ENCODE assay signal across 8 mouse cellular contexts in the genomic region with DNA sequence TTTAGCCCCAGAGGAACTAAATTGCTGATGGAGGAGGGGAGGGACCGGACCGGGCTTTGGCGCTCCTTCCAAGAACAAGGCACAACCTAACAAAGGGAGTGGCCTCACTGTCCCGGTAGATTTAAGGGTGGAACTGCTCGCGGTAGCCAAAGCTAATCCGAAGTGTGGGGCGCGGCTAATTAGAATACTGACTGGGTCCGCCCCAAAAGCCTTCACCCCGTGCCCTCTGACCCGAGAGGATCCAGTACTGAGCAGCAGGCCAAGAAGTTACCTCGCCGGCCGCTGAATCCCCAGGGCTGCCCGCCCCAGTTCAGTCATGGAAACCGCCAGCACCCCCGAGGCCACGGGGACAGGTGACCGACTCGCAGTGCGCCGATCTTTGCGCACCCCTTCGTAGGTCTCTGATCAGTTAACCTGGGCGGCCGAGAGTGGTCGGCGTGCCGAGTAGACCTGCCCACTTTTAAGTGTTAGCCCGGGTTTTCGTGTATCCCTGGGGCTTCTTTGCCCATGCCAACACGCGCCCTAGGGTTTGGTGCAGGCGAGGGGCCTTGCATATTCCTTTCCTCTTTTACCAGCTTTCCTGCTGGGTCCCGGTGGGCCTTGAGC. TPM values are rescaled to one million over a fixed set of nuclear protein-coding genes. Genes with fewer than 3 reads are reported as not detected.
DNase-seq lines count a peak whose midpoint lies in the region; ATAC-seq and TF ChIP-seq lines count a peak whose summit lies in the region.

A gene (plus strand): TSS at position 244 of the 606 bp plus-strand sequence.

- WGBS in forebrain, embryonic 10.5 days, result under 1% methylated on average over 36 of the region's 36 CpGs
- WGBS in heart, embryonic 16.5 days, result under 1% methylated on average over 36 of the region's 36 CpGs
- WGBS in liver, embryonic 14.5 days (ENCODE audit: insufficient replicate concordance), result under 1% methylated on average over 36 of the region's 36 CpGs

- H3K27me3 ChIP-seq in CH12.LX (replicated peaks), result peaks cover 3% of the 10 kb centered on the region
- H3K27me3 ChIP-seq in forebrain, embryonic 10.5 days (ENCODE audit: poor library complexity, severe bottlenecking), result peaks cover 40% of the 10 kb centered on the region
- no peaks in the 10 kb centered on the region for H3K27me3 ChIP-seq in heart, embryonic 16.5 days (ENCODE audit: control insufficient read depth, insufficient read depth, low read length)
- H3K27me3 ChIP-seq in liver, embryonic 14.5 days (ENCODE audit: control insufficient read depth, insufficient read depth, low read length), result peaks cover 26% of the 10 kb centered on the region

- ATAC-seq in heart, embryonic 16.5 days (replicated peaks; ENCODE audit: extremely low read depth, insufficient read depth, low FRiP score), result peak; percentile 26
- peak; percentile 88 for ATAC-seq in liver, embryonic 14.5 days (ENCODE audit: insufficient read depth)

- TF ChIP-seq POLR2A in CH12.LX (IDR thresholded peaks at IDR 0.05; ENCODE audit: low read depth, low read length), result peak; percentile 72

- DNase-seq in CH12.LX (ENCODE audit: extremely low read depth), result peak; percentile 89
- peak; percentile 78 for DNase-seq in forebrain, embryonic 10.5 days (ENCODE audit: extremely low spot score, low spot score)
- DNase-seq in kidney, postnatal 36 days, result peak; percentile 91 to 93
- DNase-seq in liver, embryonic 14.5 days (ENCODE audit: low read depth in 3 of 3, low spot score in 3 of 3), result peak; percentile 77 to 85 (median 78)
- DNase-seq in neural tube, embryonic 10.5 days (ENCODE audit: extremely low spot score, low spot score), result peak; percentile 81
- peak; percentile 84 for DNase-seq in testis, postnatal 10 days (ENCODE audit: low spot score)

- no peak for TF ChIP-seq EP300 in CH12.LX (IDR thresholded peaks at IDR 0.05; ENCODE audit: low read length)
- TF ChIP-seq EP300 in liver, embryonic 14.5 days (IDR thresholded peaks at IDR 0.05; ENCODE audit: low read depth), result no peak

- H3K4me1 ChIP-seq in CH12.LX (ENCODE audit: control insufficient read depth in 1 of 2, insufficient read depth in 2 of 2), result peaks cover 8 to 50% of the 10 kb centered on the region in 2 experiments
- H3K4me1 ChIP-seq in brown adipose tissue, adult 24 weeks (ENCODE audit: control insufficient read depth, insufficient read depth, insufficient read length, low read length), result peaks cover 17% of the 10 kb centered on the region; the same call in 1 of the 2 replicates
- peaks cover 50% of the 10 kb centered on the region for H3K4me1 ChIP-seq in forebrain, embryonic 10.5 days
- peaks cover 27% of the 10 kb centered on the region for H3K4me1 ChIP-seq in heart, embryonic 16.5 days (ENCODE audit: control insufficient read depth, insufficient read depth, low read length)
- H3K4me1 ChIP-seq in liver, embryonic 14.5 days (replicated peaks; ENCODE audit: control insufficient read depth in 2 of 2, insufficient read depth in 2 of 2, low read length in 1 of 2), result peaks cover 11 to 32% of the 10 kb centered on the region in 2 experiments

- H3K27ac ChIP-seq in CH12.LX (ENCODE audit: insufficient read depth, low read depth), result peak within 1 kb of the TSS; percentile 92
- peak within 1 kb of the TSS; percentile 94 for H3K27ac ChIP-seq in brown adipose tissue, adult 24 weeks (replicated peaks; ENCODE audit: low read depth, low read length)
- H3K27ac ChIP-seq in forebrain, embryonic 10.5 days, result peak within 1 kb of the TSS; percentile 97
- peak within 1 kb of the TSS; percentile 96 for H3K27ac ChIP-seq in heart, embryonic 16.5 days (ENCODE audit: low read length)
- peak within 1 kb of the TSS; percentile 84 for H3K27ac ChIP-seq in liver, embryonic 14.5 days

- no peak for TF ChIP-seq CTCF in CH12.LX (conservative IDR thresholded peaks at IDR 0.05 in 1 of 2, IDR thresholded peaks at IDR 0.05 in 1 of 2; ENCODE audit: low read depth in 2 of 2, low read length in 2 of 2)
- no peak for TF ChIP-seq CTCF in liver, embryonic 14.5 days (IDR thresholded peaks at IDR 0.05; ENCODE audit: low read depth)

- peak within 1 kb of the TSS; percentile 92 for H3K4me2 ChIP-seq in CH12.LX (ENCODE audit: insufficient read depth, low read depth, poor library complexity, severe bottlenecking)
- peak within 1 kb of the TSS; percentile 92 for H3K4me2 ChIP-seq in heart, embryonic 16.5 days (ENCODE audit: low read depth, low read length)
- peak within 1 kb of the TSS; percentile 83 for H3K4me2 ChIP-seq in liver, embryonic 14.5 days (ENCODE audit: low read depth)

- peak within 1 kb of the TSS; percentile 79 to 96 (median 80) for H3K4me3 ChIP-seq in CH12.LX (replicated peaks in 1 of 3; ENCODE audit: low read depth in 2 of 3, low read length in 2 of 3, poor library complexity in 1 of 3)
- H3K4me3 ChIP-seq in brown adipose tissue, adult 24 weeks (ENCODE audit: insufficient read depth, low read depth, low read length), result peak within 1 kb of the TSS; percentile 87
- peak within 1 kb of the TSS; percentile 85 for H3K4me3 ChIP-seq in forebrain, embryonic 10.5 days
- peak within 1 kb of the TSS; percentile 94 for H3K4me3 ChIP-seq in heart, embryonic 16.5 days (ENCODE audit: low read length)
- H3K4me3 ChIP-seq in liver, embryonic 14.5 days (ENCODE audit: insufficient read depth in 1 of 2, low read depth in 2 of 2, low read length in 2 of 2), result peak within 1 kb of the TSS; percentile 95

- peaks cover 0 to 22% of the 10 kb centered on the region in 2 experiments for H3K36me3 ChIP-seq in CH12.LX (replicated peaks in 1 of 2; ENCODE audit: control insufficient read depth in 1 of 2, insufficient read depth in 1 of 2, low read length in 1 of 2)
- peaks cover 9% of the 10 kb centered on the region for H3K36me3 ChIP-seq in forebrain, embryonic 10.5 days (replicated peaks)
- no peaks in the 10 kb centered on the region for H3K36me3 ChIP-seq in heart, embryonic 16.5 days (ENCODE audit: control insufficient read depth, insufficient read depth)
- no peaks in the 10 kb centered on the region; the same call in 1 of the 2 replicates for H3K36me3 ChIP-seq in liver, embryonic 14.5 days (replicated peaks; ENCODE audit: control insufficient read depth, insufficient read depth, low read depth)

- dilution Hi-C loops in CH12.LX (cut with MboI; ENCODE audit: extremely low pct_ligation_motif_present, extremely low pct_unique_long_range_greater_than_20kb, low sequenced_read_pairs), result no loop called here

- peak within 1 kb of the TSS; percentile 86 for H3K9ac ChIP-seq in CH12.LX (ENCODE audit: insufficient read depth, low read depth)
- H3K9ac ChIP-seq in heart, embryonic 16.5 days (ENCODE audit: low read length), result peak within 1 kb of the TSS; percentile 87
- H3K9ac ChIP-seq in liver, embryonic 14.5 days (replicated peaks), result peak within 1 kb of the TSS; percentile 71

- no peaks in the 10 kb centered on the region for H3K9me3 ChIP-seq in CH12.LX (replicated peaks; ENCODE audit: low read length)
- no peaks in the 10 kb centered on the region for H3K9me3 ChIP-seq in forebrain, embryonic 10.5 days
- no peaks in the 10 kb centered on the region for H3K9me3 ChIP-seq in heart, embryonic 16.5 days (replicated peaks; ENCODE audit: control insufficient read depth, low read length)
- H3K9me3 ChIP-seq in liver, embryonic 14.5 days (ENCODE audit: control insufficient read depth, low read length), result no peaks in the 10 kb centered on the region

- no peak for TF ChIP-seq RAD21 in CH12.LX (IDR thresholded peaks at IDR 0.05; ENCODE audit: low read depth, low read length)

- peaks cover 44% of the 10 kb centered on the region for H3K79me2 ChIP-seq in CH12.LX (replicated peaks; ENCODE audit: control insufficient read depth, extremely low read depth, insufficient read depth, poor library complexity, severe bottlenecking)

- in situ Hi-C loops in CH12.LX (cut with MboI; ENCODE audit: low pct_ligation_motif_present, low pct_unique_long_range_greater_than_20kb, low sequenced_read_pairs), result no loop called here

TF ChIP-seq in CH12.LX, 34 proteins besides CTCF, POLR2A, EP300 and RAD21 (continues in another document):
- TF ChIP-seq MXI1 (IDR thresholded peaks at IDR 0.05; ENCODE audit: low read depth, low read length), result 0 out of 2 replicates have a peak, but pooled peaks have one; percentile 7
- TF ChIP-seq RCOR1 (conservative IDR thresholded peaks at IDR 0.05; ENCODE audit: low read depth, low read length), result no peak
- TF ChIP-seq JUND (conservative IDR thresholded peaks at IDR 0.05; ENCODE audit: low read depth, low read length), result no peak; the same call in 1 of the 2 replicates
- TF ChIP-seq MAFK (IDR thresholded peaks at IDR 0.05; ENCODE audit: insufficient replicate concordance, low read length), result no peak
- TF ChIP-seq USF1 (IDR thresholded peaks at IDR 0.05; ENCODE audit: low read depth, low read length), result no peak
- no peak for TF ChIP-seq GABPA (IDR thresholded peaks at IDR 0.05; ENCODE audit: insufficient replicate concordance, low read depth, low read length)
- no peak for TF ChIP-seq ZC3H11A (IDR thresholded peaks at IDR 0.05; ENCODE audit: low read depth, low read length)
- no peak for TF ChIP-seq ZNF384 (IDR thresholded peaks at IDR 0.05; ENCODE audit: low read depth, low read length)
- TF ChIP-seq NELFE (IDR thresholded peaks at IDR 0.05; ENCODE audit: low read depth, low read length), result peak; percentile 40; the same call in 1 of the 2 replicates
- TF ChIP-seq POLR2AphosphoS2 (IDR thresholded peaks at IDR 0.05; ENCODE audit: low read depth, low read length), result 0 out of 2 replicates have a peak, but pooled peaks have one; percentile 28
- peak; percentile 56; the same call in 1 of the 2 replicates for TF ChIP-seq TCF12 (IDR thresholded peaks at IDR 0.05; ENCODE audit: low read depth, low read length)
- peak; percentile 50; the same call in 1 of the 2 replicates for TF ChIP-seq HCFC1 (IDR thresholded peaks at IDR 0.05; ENCODE audit: low read depth, low read length)
- TF ChIP-seq JUN (IDR thresholded peaks at IDR 0.05; ENCODE audit: insufficient read depth, low read depth, low read length), result no peak
- no peak for TF ChIP-seq ETS1 (conservative IDR thresholded peaks at IDR 0.05; ENCODE audit: low read depth, low read length)
- TF ChIP-seq IRF4 (IDR thresholded peaks at IDR 0.05; ENCODE audit: low read depth, low read length), result 0 out of 2 replicates have a peak, but pooled peaks have one; percentile 11
- TF ChIP-seq ZMIZ1 (IDR thresholded peaks at IDR 0.05; ENCODE audit: low read depth, low read length), result no peak; the same call in 1 of the 2 replicates

RNA-seq across cellular contexts. Expression of the gene that starts here (rescaled TPM):
- total RNA-seq in CH12.LX (2012; rRNA removed) (52.8 and 63.1 TPM in 2 replicates), CH12.LX (2014; rRNA removed) (84.9 and 87.8 TPM in 2 replicates)
- polyA plus RNA-seq in CH12.LX (2012; ENCODE audit: insufficient read length, low read depth), result 75.6 and 86.6 TPM in 2 replicates
- 12.5 and 19.5 TPM in 2 replicates for polyA plus RNA-seq in brown adipose tissue, adult 24 weeks (2012; ENCODE audit: insufficient read depth, insufficient read length, missing spikeins)
- 57.1 and 63.8 TPM in 2 replicates for polyA plus RNA-seq in forebrain, embryonic 10.5 days (2016; fragmentation: Nextera tagmentation; extraction: Ambion mirVana)
- polyA plus RNA-seq in heart, embryonic 16.5 days (2015; fragmentation: Nextera tagmentation; extraction: Ambion mirVana), result 18.5 and 20.3 TPM in 2 replicates
- polyA plus RNA-seq in liver, embryonic 14.5 days (2012; rRNA removed), result 14.2 and 19.5 TPM in 2 replicates
- polyA plus RNA-seq in liver, embryonic 14.5 days (2014; fragmentation: Nextera tagmentation; extraction: Ambion mirVana), result 12.4 and 15.3 TPM in 2 replicates

Comparison
In these comparisons a context has a peak if more than half of its experiments do, and no peak if none do; other contexts are left out.
1. Peak in every context shown above with its lines: DNase-seq, ATAC-seq, H3K4me3 ChIP-seq and H3K27ac ChIP-seq.